Mouse (Mus musculus): ENCODE results near the gene Lrrc4c. TPM values are rescaled to one million over a fixed set of nuclear protein-coding genes. Genes with fewer than 3 reads are reported as not detected.

Lrrc4c gene
- polyA plus RNA-seq, 1 experiment from 2014 or later: 29.9 TPM

- Histone ChIP-seq H3K4me2 (ENCODE audit: low read length) (peak overlapping the region; percentile 76), H3K36me3 (ENCODE audit: control insufficient read depth, insufficient read depth, low read length) (no peaks in the 10 kb centered on the region), H3K4me1 (ENCODE audit: control insufficient read depth, insufficient read depth, low read length) (peaks cover 20% of the 10 kb centered on the region; the same call in 1 of the 2 replicates), H3K9ac (replicated peaks; ENCODE audit: low read length) (peak overlapping the region; percentile 64), H3K4me3 (replicated peaks; ENCODE audit: low read depth, low read length) (peak overlapping the region; percentile 56), H3K27ac (replicated peaks; ENCODE audit: low read depth, low read length) (peak overlapping the region; percentile 91), H3K27me3 (ENCODE audit: control insufficient read depth, insufficient read depth, low read length) (no peaks in the 10 kb centered on the region), H3K9me3 (ENCODE audit: control insufficient read depth, low read length) (no peaks in the 10 kb centered on the region)
- no peak for ATAC-seq (ENCODE audit: low FRiP score, low TSS enrichment)
- DNase-seq: peak; percentile 55
- WGBS: 7% methylated on average over 8 of the region's 8 CpGs
These were observed 1149.7 kb downstream of the Lrrc4c start for GRCm38 (mm10) chr2:97467664-97468063.

GRCm38 (mm10) chr2:97468372-97468771 is 1150.4 kb downstream of the Lrrc4c start:
- H3K4me1 ChIP-seq (ENCODE audit: control insufficient read depth, insufficient read depth, low read length): peaks cover 21% of the 10 kb centered on the region; the same call in 1 of the 2 replicates
- no peaks in the 10 kb centered on the region for H3K36me3 ChIP-seq (ENCODE audit: control insufficient read depth, insufficient read depth, low read length)
- WGBS: 25% methylated on average over 5 of the region's 5 CpGs
- peak; percentile 51 for DNase-seq
- H3K27ac ChIP-seq (replicated peaks; ENCODE audit: low read depth, low read length): peak overlapping the region; percentile 61
- H3K27me3 ChIP-seq (ENCODE audit: control insufficient read depth, insufficient read depth, low read length): no peaks in the 10 kb centered on the region
- peak overlapping the region; percentile 76 for H3K4me2 ChIP-seq (ENCODE audit: low read length)
- H3K9me3 ChIP-seq (ENCODE audit: control insufficient read depth, low read length): no peaks in the 10 kb centered on the region
- no peak for ATAC-seq (ENCODE audit: low FRiP score, low TSS enrichment)
- peak overlapping the region; percentile 64 for H3K9ac ChIP-seq (replicated peaks; ENCODE audit: low read length)
- peak overlapping the region; percentile 56 for H3K4me3 ChIP-seq (replicated peaks; ENCODE audit: low read depth, low read length)

GRCm38 (mm10) chr2:97469396-97469795 is 1151.4 kb downstream of the Lrrc4c start:
- Histone ChIP-seq H3K27ac (replicated peaks; ENCODE audit: low read depth, low read length) (no peak overlapping the region), H3K9ac (replicated peaks; ENCODE audit: low read length) (peak overlapping the region; percentile 43; the same call in 1 of the 2 replicates), H3K9me3 (ENCODE audit: control insufficient read depth, low read length) (no peaks in the 10 kb centered on the region), H3K4me2 (ENCODE audit: low read length) (peak overlapping the region; percentile 76), H3K4me1 (ENCODE audit: control insufficient read depth, insufficient read depth, low read length) (peaks cover 21% of the 10 kb centered on the region; the same call in 1 of the 2 replicates), H3K4me3 (replicated peaks; ENCODE audit: low read depth, low read length) (peak overlapping the region; percentile 56), H3K27me3 (ENCODE audit: control insufficient read depth, insufficient read depth, low read length) (no peaks in the 10 kb centered on the region), H3K36me3 (ENCODE audit: control insufficient read depth, insufficient read depth, low read length) (no peaks in the 10 kb centered on the region)
- 67% methylated on average over 2 of the region's 2 CpGs for WGBS
- DNase-seq: no peak
- ATAC-seq (ENCODE audit: low FRiP score, low TSS enrichment): no peak

GRCm38 (mm10) chr2:97478175-97478924 is 1160.4 kb downstream of the Lrrc4c start:
- DNase-seq (peak; percentile 72), ATAC-seq (ENCODE audit: low FRiP score, low TSS enrichment) (peak; percentile 83)
- Histone ChIP-seq H3K27me3 (ENCODE audit: control insufficient read depth, insufficient read depth, low read length) (no peaks in the 10 kb centered on the region), H3K4me3 (replicated peaks; ENCODE audit: low read depth, low read length) (peak overlapping the region; percentile 15; the same call in 1 of the 2 replicates), H3K4me1 (ENCODE audit: control insufficient read depth, insufficient read depth, low read length) (peaks cover 12% of the 10 kb centered on the region), H3K36me3 (ENCODE audit: control insufficient read depth, insufficient read depth, low read length) (no peaks in the 10 kb centered on the region), H3K9ac (replicated peaks; ENCODE audit: low read length) (no peak overlapping the region), H3K4me2 (ENCODE audit: low read length) (peak overlapping the region; percentile 45), H3K9me3 (ENCODE audit: control insufficient read depth, low read length) (no peaks in the 10 kb centered on the region), H3K27ac (replicated peaks; ENCODE audit: low read depth, low read length) (peak overlapping the region; percentile 65; the same call in 1 of the 2 replicates)
- 25% methylated on average over 10 of the region's 10 CpGs for WGBS

GRCm38 (mm10) chr2:97478925-97479298 is 1160.9 kb downstream of the Lrrc4c start:
- no peaks in the 10 kb centered on the region for H3K36me3 ChIP-seq (ENCODE audit: control insufficient read depth, insufficient read depth, low read length)
- peak; percentile 53 for DNase-seq
- WGBS: 42% methylated on average over 4 of the region's 4 CpGs
- H3K27ac ChIP-seq (replicated peaks; ENCODE audit: low read depth, low read length): peak overlapping the region; percentile 65; the same call in 1 of the 2 replicates
- H3K27me3 ChIP-seq (ENCODE audit: control insufficient read depth, insufficient read depth, low read length): no peaks in the 10 kb centered on the region
- peaks cover 12% of the 10 kb centered on the region for H3K4me1 ChIP-seq (ENCODE audit: control insufficient read depth, insufficient read depth, low read length)
- peak; percentile 66 for ATAC-seq (ENCODE audit: low FRiP score, low TSS enrichment)
- no peak overlapping the region for H3K9ac ChIP-seq (replicated peaks; ENCODE audit: low read length)
- peak overlapping the region; percentile 15; the same call in 1 of the 2 replicates for H3K4me3 ChIP-seq (replicated peaks; ENCODE audit: low read depth, low read length)
- H3K4me2 ChIP-seq (ENCODE audit: low read length): peak overlapping the region; percentile 45
- no peaks in the 10 kb centered on the region for H3K9me3 ChIP-seq (ENCODE audit: control insufficient read depth, low read length)

- Histone ChIP-seq H3K27ac (replicated peaks; ENCODE audit: low read depth, low read length) (no peak overlapping the region), H3K9ac (replicated peaks; ENCODE audit: low read length) (no peak overlapping the region), H3K4me2 (ENCODE audit: low read length) (no peak overlapping the region), H3K4me3 (replicated peaks; ENCODE audit: low read depth, low read length) (no peak overlapping the region), H3K36me3 (ENCODE audit: control insufficient read depth, insufficient read depth, low read length) (no peaks in the 10 kb centered on the region), H3K27me3 (ENCODE audit: control insufficient read depth, insufficient read depth, low read length) (no peaks in the 10 kb centered on the region), H3K4me1 (ENCODE audit: control insufficient read depth, insufficient read depth, low read length) (0 out of 2 replicates have a peak, but pooled peaks cover 11% of the 10 kb centered on the region), H3K9me3 (ENCODE audit: control insufficient read depth, low read length) (no peaks in the 10 kb centered on the region)
- ATAC-seq (ENCODE audit: low FRiP score, low TSS enrichment) (no peak), DNase-seq (no peak)
- WGBS: 82% methylated on average over 1 of the region's 1 CpGs
These were observed 1167.0 kb downstream of the Lrrc4c start for GRCm38 (mm10) chr2:97484990-97485389.

GRCm38 (mm10) chr2:97485609-97486008 is 1167.6 kb downstream of the Lrrc4c start:
- Histone ChIP-seq H3K4me1 (ENCODE audit: control insufficient read depth, insufficient read depth, low read length) (0 out of 2 replicates have a peak, but pooled peaks cover 11% of the 10 kb centered on the region), H3K27me3 (ENCODE audit: control insufficient read depth, insufficient read depth, low read length) (no peaks in the 10 kb centered on the region), H3K36me3 (ENCODE audit: control insufficient read depth, insufficient read depth, low read length) (no peaks in the 10 kb centered on the region), H3K4me2 (ENCODE audit: low read length) (no peak overlapping the region), H3K27ac (replicated peaks; ENCODE audit: low read depth, low read length) (no peak overlapping the region), H3K9me3 (ENCODE audit: control insufficient read depth, low read length) (no peaks in the 10 kb centered on the region), H3K9ac (replicated peaks; ENCODE audit: low read length) (no peak overlapping the region), H3K4me3 (replicated peaks; ENCODE audit: low read depth, low read length) (no peak overlapping the region)
- DNase-seq: peak; percentile 57
- no peak for ATAC-seq (ENCODE audit: low FRiP score, low TSS enrichment)
- 57% methylated on average over 2 of the region's 2 CpGs for WGBS

GRCm38 (mm10) chr2:97487567-97487966 is 1169.6 kb downstream of the Lrrc4c start:
- peak overlapping the region; percentile 28; the same call in 1 of the 2 replicates for H3K27ac ChIP-seq (replicated peaks; ENCODE audit: low read depth, low read length)
- no peak overlapping the region for H3K4me2 ChIP-seq (ENCODE audit: low read length)
- H3K9ac ChIP-seq (replicated peaks; ENCODE audit: low read length): no peak overlapping the region
- H3K27me3 ChIP-seq (ENCODE audit: control insufficient read depth, insufficient read depth, low read length): no peaks in the 10 kb centered on the region
- peak; percentile 11; the same call in 1 of the 2 replicates for ATAC-seq (ENCODE audit: low FRiP score, low TSS enrichment)
- no peaks in the 10 kb centered on the region for H3K9me3 ChIP-seq (ENCODE audit: control insufficient read depth, low read length)
- WGBS: 42% methylated on average over 5 of the region's 5 CpGs
- 0 out of 2 replicates have a peak, but pooled peaks cover 11% of the 10 kb centered on the region for H3K4me1 ChIP-seq (ENCODE audit: control insufficient read depth, insufficient read depth, low read length)
- no peaks in the 10 kb centered on the region for H3K36me3 ChIP-seq (ENCODE audit: control insufficient read depth, insufficient read depth, low read length)
- DNase-seq: peak; percentile 44
- no peak overlapping the region for H3K4me3 ChIP-seq (replicated peaks; ENCODE audit: low read depth, low read length)

- H3K9me3 ChIP-seq (ENCODE audit: control insufficient read depth, low read length): no peaks in the 10 kb centered on the region
- H3K4me3 ChIP-seq (replicated peaks; ENCODE audit: low read depth, low read length): no peak overlapping the region
- H3K36me3 ChIP-seq (ENCODE audit: control insufficient read depth, insufficient read depth, low read length): no peaks in the 10 kb centered on the region
- H3K4me2 ChIP-seq (ENCODE audit: low read length): no peak overlapping the region
- ATAC-seq (ENCODE audit: low FRiP score, low TSS enrichment): no peak
- H3K27me3 ChIP-seq (ENCODE audit: control insufficient read depth, insufficient read depth, low read length): no peaks in the 10 kb centered on the region
- H3K27ac ChIP-seq (replicated peaks; ENCODE audit: low read depth, low read length): no peak overlapping the region
- DNase-seq: no peak
- no peak overlapping the region for H3K9ac ChIP-seq (replicated peaks; ENCODE audit: low read length)
- H3K4me1 ChIP-seq (ENCODE audit: control insufficient read depth, insufficient read depth, low read length): no peaks in the 10 kb centered on the region
These were observed 1179.1 kb downstream of the Lrrc4c start for GRCm38 (mm10) chr2:97497069-97497468.

Measured in midbrain, embryonic 14.5 days (tissue).